10 mouse cellular contexts compared by ENCODE assay signal in genomic region chr3:97394289-97394688, GRCm38 (mm10). TPM values are rescaled to one million over a fixed set of nuclear protein-coding genes. Genes with fewer than 3 reads are reported as not detected.
DNase-seq lines count a peak whose midpoint lies in the region; ATAC-seq lines count a peak whose summit lies in the region.
"Had no signal": no experiment of that assay in that cellular context is flagged by ENCODE, and none has a peak within 500 bp of the region (broad histone marks: within the 10 kb centered on the region; RNA-seq: fewer than 3 reads in every experiment).

No protein-coding gene starts in this region.

- H3K9me3 ChIP-seq in midbrain, embryonic 14.5 days (ENCODE audit: control insufficient read depth, low read length) = no peaks in the 10 kb centered on the region
- no peaks in the 10 kb centered on the region for H3K9me3 ChIP-seq in midbrain, embryonic 15.5 days
- H3K9me3 ChIP-seq: embryonic facial prominence, embryonic 13.5 days had no signal

- no peak overlapping the region for H3K9ac ChIP-seq in midbrain, embryonic 14.5 days (replicated peaks; ENCODE audit: low read length)
- no peak overlapping the region for H3K9ac ChIP-seq in midbrain, embryonic 15.5 days
- H3K9ac ChIP-seq: embryonic facial prominence, embryonic 13.5 days had no signal

- H3K27me3 ChIP-seq in midbrain, embryonic 14.5 days (ENCODE audit: control insufficient read depth, insufficient read depth, low read length) = no peaks in the 10 kb centered on the region
- H3K27me3 ChIP-seq in midbrain, embryonic 15.5 days (replicated peaks) = no peaks in the 10 kb centered on the region
- H3K27me3 ChIP-seq: embryonic facial prominence, embryonic 13.5 days had no signal

- no peaks in the 10 kb centered on the region for H3K4me1 ChIP-seq in midbrain, embryonic 14.5 days (ENCODE audit: control insufficient read depth, insufficient read depth, low read length)
- no peaks in the 10 kb centered on the region for H3K4me1 ChIP-seq in midbrain, embryonic 15.5 days
- H3K4me1 ChIP-seq: embryonic facial prominence, embryonic 13.5 days had no signal

- 50% methylated on average over 1 of the region's 1 CpGs for WGBS in midbrain, embryonic 14.5 days
- 61% methylated on average over 1 of the region's 1 CpGs for WGBS in midbrain, embryonic 15.5 days

- no peaks in the 10 kb centered on the region for H3K36me3 ChIP-seq in midbrain, embryonic 14.5 days (ENCODE audit: control insufficient read depth, insufficient read depth, low read length)
- no peaks in the 10 kb centered on the region for H3K36me3 ChIP-seq in midbrain, embryonic 15.5 days (replicated peaks)
- H3K36me3 ChIP-seq: embryonic facial prominence, embryonic 13.5 days had no signal

- H3K4me2 ChIP-seq in midbrain, embryonic 14.5 days (ENCODE audit: low read length) = no peak overlapping the region
- no peak overlapping the region for H3K4me2 ChIP-seq in midbrain, embryonic 15.5 days
- H3K4me2 ChIP-seq: embryonic facial prominence, embryonic 13.5 days had no signal

- no peak for ATAC-seq in midbrain, embryonic 14.5 days (ENCODE audit: low FRiP score, low TSS enrichment)
- no peak for ATAC-seq in midbrain, embryonic 15.5 days (replicated peaks)
- no peak for ATAC-seq in megakaryocyte, adult 5-6 weeks (ENCODE audit: poor library complexity, severe bottlenecking)

- DNase-seq in heart, adult 11 months = peak; percentile 56
- DNase-seq in heart, adult 8-10 months (ENCODE audit: low spot score) = no peak
- DNase-seq in midbrain, embryonic 14.5 days = peak; percentile 49
- DNase-seq in T-cell, adult 2 months (ENCODE audit: low spot score) = peak; percentile 5
- DNase-seq in induced T-regulatory cell, adult 2 months (ENCODE audit: low read depth) = peak; percentile 38
- peak; percentile 61 for DNase-seq in retina, postnatal 1 day

- no peak overlapping the region for H3K4me3 ChIP-seq in midbrain, embryonic 14.5 days (replicated peaks; ENCODE audit: low read depth, low read length)
- no peak overlapping the region for H3K4me3 ChIP-seq in midbrain, embryonic 15.5 days
- H3K4me3 ChIP-seq: embryonic facial prominence, embryonic 13.5 days had no signal

- no peak overlapping the region for H3K27ac ChIP-seq in midbrain, embryonic 14.5 days (replicated peaks; ENCODE audit: low read depth, low read length)
- H3K27ac ChIP-seq in midbrain, embryonic 15.5 days = no peak overlapping the region
- H3K27ac ChIP-seq: embryonic facial prominence, embryonic 13.5 days had no signal

RNA-seq across cellular contexts. Expression of gene Olfr1402, which starts 27.5 kb away (rescaled TPM):
- not detected for total RNA-seq in heart, adult 8-10 months (2022)
- polyA plus RNA-seq in midbrain, embryonic 14.5 days (2014; fragmentation: Nextera tagmentation; extraction: Ambion mirVana) = not detected in 2 replicates
- polyA plus RNA-seq in midbrain, embryonic 15.5 days (2015; fragmentation: Nextera tagmentation; extraction: Ambion mirVana) = not detected in 2 replicates
- total RNA-seq in megakaryocyte, adult 5-6 weeks (2015) = not detected in 2 replicates
- total RNA-seq in megakaryocyte, adult 5-6 weeks (2017) = not detected in 2 replicates
- polyA plus RNA-seq: embryonic facial prominence, embryonic 13.5 days; limb, embryonic 14.5 days had no signal
